Comparison of ENCODE assay signal across 2 mouse cellular contexts in genomic region chr11:53615172-53615571, GRCm38 (mm10).
A peak's percentile ranks its signal among the peaks of the same experiment; 100 is the strongest.
TF ChIP-seq lines count a peak whose summit lies in the region.

No protein-coding gene starts in this region.

TF ChIP-seq in CH12.LX, 34 proteins besides CTCF, POLR2A, EP300 and RAD21:
- TF ChIP-seq MAFK (IDR thresholded peaks at IDR 0.05; ENCODE audit: insufficient replicate concordance, low read length) (no peak), JUND (conservative IDR thresholded peaks at IDR 0.05; ENCODE audit: low read depth, low read length) (no peak), UBTF (IDR thresholded peaks at IDR 0.05; ENCODE audit: low read depth, low read length) (no peak)

TF ChIP-seq in MEL, 35 proteins besides CTCF, POLR2A, EP300 and RAD21:
- TF ChIP-seq GABPA (IDR thresholded peaks at IDR 0.05; ENCODE audit: low read depth, low read length): no peak
- 0 out of 2 replicates have a peak, but pooled peaks have one; percentile 7 for TF ChIP-seq ZKSCAN1 (IDR thresholded peaks at IDR 0.05; ENCODE audit: low read depth, low read length)
- TF ChIP-seq KAT2A (conservative IDR thresholded peaks at IDR 0.05; ENCODE audit: low read depth, low read length): no peak
- no peak for TF ChIP-seq MYC (IDR thresholded peaks at IDR 0.05; ENCODE audit: low read depth, low read length)
- 0 out of 2 replicates have a peak, but pooled peaks have one; percentile 14 for TF ChIP-seq BHLHE40 (IDR thresholded peaks at IDR 0.05; ENCODE audit: borderline replicate concordance, low read depth, low read length)
- TF ChIP-seq MXI1 (IDR thresholded peaks at IDR 0.05; ENCODE audit: low read depth, low read length): no peak; the same call in 1 of the 2 replicates
- TF ChIP-seq SIN3A (IDR thresholded peaks at IDR 0.05; ENCODE audit: low read length): peak; percentile 31; the same call in 1 of the 2 replicates
- TF ChIP-seq MAZ (IDR thresholded peaks at IDR 0.05; ENCODE audit: low read depth, low read length): 0 out of 2 replicates have a peak, but pooled peaks have one; percentile 48
- peak; percentile 44; the same call in 1 of the 2 replicates for TF ChIP-seq MAFK (IDR thresholded peaks at IDR 0.05; ENCODE audit: borderline replicate concordance, low read depth, low read length)
- TF ChIP-seq TBP (IDR thresholded peaks at IDR 0.05; ENCODE audit: low read depth, low read length): peak; percentile 95
- TF ChIP-seq POLR2AphosphoS2 (IDR thresholded peaks at IDR 0.05; ENCODE audit: low read length): no peak
- TF ChIP-seq ELF1 (IDR thresholded peaks at IDR 0.05; ENCODE audit: low read depth, low read length): peak; percentile 21; the same call in 1 of the 2 replicates
- TF ChIP-seq GATA1 (IDR thresholded peaks at IDR 0.05; ENCODE audit: low read depth, low read length): peak; percentile 49
- no peak for TF ChIP-seq NELFE (IDR thresholded peaks at IDR 0.05; ENCODE audit: low read depth, low read length)
